Mouse (Mus musculus) CD4-positive helper T cell, adult 2 months (primary cell): ENCODE data around the gene Sec22a.

Experiments
- DNase-seq: peaks from one replicate; pipeline ENCODE4 v3.0.0-alpha.2; 2012; ENCODE audit warnings: low read depth, missing footprints, low spot score

Gene Sec22a

GRCm38 (mm10) chr16:35310551-35311110 lies 53.1 kb downstream of the Sec22a start:
- no peak for DNase-seq

GRCm38 (mm10) chr16:35309634-35310033 lies 54.1 kb downstream of the Sec22a start:
- DNase-seq = no peak

GRCm38 (mm10) chr16:35308486-35309143 lies 55.1 kb downstream of the Sec22a start:
- DNase-seq = no peak

GRCm38 (mm10) chr16:35308016-35308415 lies 55.7 kb downstream of the Sec22a start:
- no peak for DNase-seq

GRCm38 (mm10) chr16:35307331-35307730 lies 56.4 kb downstream of the Sec22a start:
- DNase-seq = no peak

- DNase-seq = no peak
Observed at GRCm38 (mm10) chr16:35306631-35307030, 57.1 kb downstream of the Sec22a start.

GRCm38 (mm10) chr16:35305226-35305625 lies 58.5 kb downstream of the Sec22a start:
- no peak for DNase-seq

GRCm38 (mm10) chr16:35304416-35304815 lies 59.3 kb downstream of the Sec22a start:
- no peak for DNase-seq

- DNase-seq = no peak
Observed at GRCm38 (mm10) chr16:35303721-35304120, 60.0 kb downstream of the Sec22a start.

GRCm38 (mm10) chr16:35302441-35303280 lies 61.1 kb downstream of the Sec22a start:
- DNase-seq = no peak

- DNase-seq = no peak
Observed at GRCm38 (mm10) chr16:35300156-35300555, 63.6 kb downstream of the Sec22a start.

GRCm38 (mm10) chr16:35297786-35298185 lies 65.9 kb downstream of the Sec22a start:
- no peak for DNase-seq

GRCm38 (mm10) chr16:35287244-35287643 lies 76.5 kb downstream of the Sec22a start:
- no peak for DNase-seq

- DNase-seq = no peak
Observed at GRCm38 (mm10) chr16:35285821-35286220, 77.9 kb downstream of the Sec22a start.

- DNase-seq = no peak
Observed at GRCm38 (mm10) chr16:35282456-35282855, 81.3 kb downstream of the Sec22a start.

GRCm38 (mm10) chr16:35278166-35278565 lies 85.6 kb downstream of the Sec22a start:
- DNase-seq = no peak

GRCm38 (mm10) chr16:35272417-35272816 lies 91.3 kb downstream of the Sec22a start:
- DNase-seq = no peak

- DNase-seq = no peak
Observed at GRCm38 (mm10) chr16:35271572-35271971, 92.1 kb downstream of the Sec22a start.

- no peak for DNase-seq
Observed at GRCm38 (mm10) chr16:35270945-35271344, 92.8 kb downstream of the Sec22a start.

GRCm38 (mm10) chr16:35270353-35270934 lies 93.3 kb downstream of the Sec22a start:
- DNase-seq = peak; percentile 67
